Mouse (Mus musculus) cortical plate, adult 2 months (tissue): ENCODE results near the gene Asic2. TPM values are rescaled to one million over a fixed set of nuclear protein-coding genes. Genes with fewer than 3 reads are reported as not detected.
A peak's percentile ranks its signal among the peaks of the same experiment; 100 is the strongest.

Source experiments
- H3K27ac ChIP-seq: fragments of 200-500 bp; 2 replicates; pipeline ENCODE4 v1.5.1; 2012; ENCODE audit warnings: low read length, control low read depth, inconsistent platforms; ENCODE audit not compliant: insufficient read depth
- H3K4me1 ChIP-seq: fragments of 200-500 bp; 2 replicates; pipeline ENCODE4 v1.6.1; 2011; ENCODE audit warnings: low read length; ENCODE audit not compliant: control insufficient read depth, insufficient read depth
- H3K4me3 ChIP-seq: fragments of 200-500 bp; 2 replicates; pipeline ENCODE4 v1.5.1; 2011; ENCODE audit warnings: mild to moderate bottlenecking, low read length, control low read depth; ENCODE audit not compliant: insufficient read depth
- CTCF ChIP-seq: fragments of 200-500 bp; IDR thresholded peaks from 2 replicates; pipeline ENCODE4 v1.5.1; 2011; ENCODE audit warnings: mild to moderate bottlenecking, control low read depth, low read length; ENCODE audit not compliant: insufficient read depth; ENCODE audit errors: extremely low read depth
- POLR2A ChIP-seq: fragments of 200-500 bp; IDR thresholded peaks from 2 replicates; pipeline ENCODE4 v1.6.1; 2011; ENCODE audit warnings: mild to moderate bottlenecking, low read length, control low read depth; ENCODE audit not compliant: insufficient read depth; ENCODE audit errors: extremely low read depth
- polyA plus RNA-seq: library from polyadenylated mRNA; depleted of rRNA; stranded (reverse); fragments of >200 nt; gene quantifications from 2 replicates; pipeline ENCODE4 v1.2.3, GENCODE M21; 2012

Asic2 gene
- polyA plus RNA-seq, 1 experiment: 51.8 TPM

DNA sequence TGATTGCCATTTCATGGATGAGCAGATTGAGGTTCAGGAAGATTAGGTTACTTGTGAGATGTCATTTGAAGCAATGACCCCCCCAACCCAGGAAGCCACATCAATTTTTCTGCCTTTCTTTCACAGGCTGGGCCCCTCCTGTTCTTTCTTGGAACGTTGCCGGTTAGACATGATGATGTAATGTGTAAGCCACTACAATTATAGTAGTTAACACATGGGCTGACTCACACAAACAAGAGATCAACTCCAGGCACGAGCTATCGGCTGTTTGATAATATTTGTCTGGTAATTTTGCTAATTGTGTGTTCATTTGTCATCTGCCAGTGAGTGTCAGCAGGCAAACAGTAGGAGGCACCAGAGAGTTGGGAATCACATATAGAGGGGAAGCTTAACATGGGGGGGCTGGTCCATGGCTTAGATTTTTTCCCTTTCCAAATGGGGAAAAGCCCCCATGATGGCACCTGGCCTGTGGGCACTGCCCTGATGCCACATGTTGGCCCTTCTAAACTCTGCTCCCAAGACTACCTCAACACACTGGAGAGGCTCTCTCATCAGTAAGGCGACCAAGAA, 198.5 kb downstream of the Asic2 start:
- Histone ChIP-seq H3K4me1 (no peaks in the 10 kb centered on the region; the same call in 1 of the 2 replicates), H3K4me3 (no peak overlapping the region), H3K27ac (no peak overlapping the region)
- no peak for TF ChIP-seq POLR2A
- peak; percentile 45; the same call in 1 of the 2 replicates for TF ChIP-seq CTCF

- no peak overlapping the region for H3K4me3 ChIP-seq
- H3K27ac ChIP-seq: no peak overlapping the region
- H3K4me1 ChIP-seq: no peaks in the 10 kb centered on the region; the same call in 1 of the 2 replicates
- TF ChIP-seq POLR2A: no peak
- no peak for TF ChIP-seq CTCF
Measured at GRCm38 (mm10) chr11:81768305-81768704, 200.0 kb downstream of the Asic2 start.

GRCm38 (mm10) chr11:81767781-81768180, 200.5 kb downstream of the Asic2 start:
- no peaks in the 10 kb centered on the region; the same call in 1 of the 2 replicates for H3K4me1 ChIP-seq
- H3K27ac ChIP-seq: no peak overlapping the region
- no peak overlapping the region for H3K4me3 ChIP-seq
- no peak for TF ChIP-seq CTCF

DNA sequence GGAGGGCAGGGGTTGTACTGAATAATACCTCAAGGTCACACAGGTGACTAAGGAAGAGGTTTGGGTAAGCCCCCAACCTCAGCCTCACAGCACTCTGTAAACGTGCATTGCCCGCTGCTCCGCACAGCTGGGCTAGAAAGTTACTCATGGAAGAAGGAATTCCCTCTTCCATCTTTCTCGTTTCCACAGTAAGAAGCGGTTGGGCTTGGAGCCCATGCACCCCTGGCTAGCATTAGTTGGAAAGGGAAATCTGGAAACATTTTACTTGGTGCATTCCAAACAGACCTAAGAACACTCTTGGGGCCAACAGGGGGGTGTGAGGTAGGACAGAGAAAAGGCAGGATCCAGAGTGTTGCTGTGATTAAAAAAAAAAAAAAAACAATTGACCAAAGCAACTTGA, 203.0 kb downstream of the Asic2 start:
- Histone ChIP-seq H3K4me1 (no peaks in the 10 kb centered on the region; the same call in 1 of the 2 replicates), H3K27ac (no peak overlapping the region), H3K4me3 (no peak overlapping the region)
- TF ChIP-seq POLR2A: no peak
- no peak for TF ChIP-seq CTCF

DNA sequence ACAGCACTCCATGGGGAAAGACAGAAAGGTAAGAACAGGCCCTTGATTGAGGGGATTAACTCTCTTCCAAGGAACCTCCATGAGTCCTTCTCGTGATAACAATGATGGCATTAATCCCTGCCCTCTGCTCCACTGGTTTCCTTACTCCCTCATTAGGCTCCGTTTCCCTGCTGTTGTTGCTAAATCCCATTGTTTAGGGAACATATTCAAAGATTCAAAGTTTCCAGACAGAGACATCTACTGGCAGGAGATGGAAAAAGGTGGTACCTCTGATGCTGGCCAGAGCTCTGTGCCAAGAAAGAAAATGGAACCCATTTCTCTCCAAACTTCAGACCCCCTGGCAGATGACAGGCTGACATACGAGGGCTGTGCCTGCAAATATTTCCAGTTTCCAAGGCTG, 203.5 kb downstream of the Asic2 start:
- TF ChIP-seq CTCF: peak; percentile 35; the same call in 1 of the 2 replicates
- TF ChIP-seq POLR2A: no peak
- H3K4me3 ChIP-seq: no peak overlapping the region
- no peaks in the 10 kb centered on the region; the same call in 1 of the 2 replicates for H3K4me1 ChIP-seq
- no peak overlapping the region for H3K27ac ChIP-seq

DNA sequence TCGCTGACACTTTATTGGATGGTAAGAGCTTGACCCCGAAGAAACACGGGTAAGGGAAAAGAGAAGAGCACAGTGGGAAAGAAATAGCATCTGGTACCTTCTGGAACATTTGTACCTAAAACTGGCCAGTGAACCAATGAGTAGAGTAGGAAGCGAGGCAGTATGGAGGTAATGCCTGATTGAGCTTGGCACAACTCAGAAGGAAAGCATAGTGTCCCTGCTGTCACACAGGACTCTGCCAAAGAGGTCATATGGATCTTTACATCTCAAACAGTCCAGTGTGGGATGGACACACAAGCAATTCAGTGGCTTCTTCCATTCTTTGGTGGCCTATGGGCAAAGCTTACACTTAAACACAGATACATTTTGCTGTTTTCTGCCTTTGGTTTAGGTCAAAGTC, 211.0 kb downstream of the Asic2 start:
- Histone ChIP-seq H3K27ac (no peak overlapping the region), H3K4me1 (no peaks in the 10 kb centered on the region), H3K4me3 (no peak overlapping the region)
- TF ChIP-seq POLR2A (no peak), CTCF (no peak)

DNA sequence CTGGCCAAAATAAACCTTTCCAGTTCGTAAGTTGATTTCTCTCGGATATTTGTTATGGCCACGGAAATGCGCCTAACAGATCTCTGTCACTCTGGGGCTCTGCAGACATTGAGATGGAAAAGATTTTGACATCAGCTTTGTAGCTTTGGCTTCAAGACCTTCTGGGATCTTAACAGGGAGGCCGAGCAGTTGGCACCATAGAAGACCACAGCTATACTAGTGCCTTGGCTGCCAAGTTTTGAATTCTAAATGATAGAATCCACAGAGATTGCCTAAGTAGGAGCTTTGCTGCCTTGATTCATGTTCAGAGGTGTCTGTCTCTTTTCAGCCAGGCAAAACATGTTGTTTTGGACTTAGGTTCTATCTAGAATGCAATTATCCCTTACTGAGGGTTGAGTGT, 217.4 kb downstream of the Asic2 start:
- H3K4me1 ChIP-seq: no peaks in the 10 kb centered on the region
- H3K4me3 ChIP-seq: no peak overlapping the region
- H3K27ac ChIP-seq: no peak overlapping the region
- no peak for TF ChIP-seq POLR2A
- no peak for TF ChIP-seq CTCF

DNA sequence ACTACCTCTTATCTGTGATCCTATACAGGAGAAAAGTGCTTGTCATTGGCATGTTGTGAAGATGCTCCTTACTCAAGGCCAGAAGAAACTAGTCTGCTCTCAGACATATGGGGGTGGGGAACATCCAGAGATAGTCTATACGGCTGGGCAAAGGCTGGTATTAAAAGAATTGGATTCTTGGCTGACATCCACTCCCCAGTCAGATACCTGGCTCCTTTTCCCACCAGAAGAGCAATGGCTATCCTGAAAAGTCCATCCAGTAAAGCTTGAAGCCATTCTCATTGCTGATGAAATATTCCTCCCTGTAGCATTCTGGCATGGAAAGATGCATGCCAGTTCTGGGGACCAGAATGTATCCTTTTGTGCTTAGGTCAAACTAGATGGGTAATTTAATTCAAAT, 218.2 kb downstream of the Asic2 start:
- Histone ChIP-seq H3K4me3 (no peak overlapping the region), H3K27ac (no peak overlapping the region), H3K4me1 (no peaks in the 10 kb centered on the region)
- TF ChIP-seq POLR2A: no peak
- TF ChIP-seq CTCF: no peak

GRCm38 (mm10) chr11:81738995-81739394, 229.3 kb downstream of the Asic2 start:
- no peaks in the 10 kb centered on the region for H3K4me1 ChIP-seq
- no peak overlapping the region for H3K4me3 ChIP-seq
- H3K27ac ChIP-seq: no peak overlapping the region
- TF ChIP-seq CTCF (no peak), POLR2A (no peak)

- Histone ChIP-seq H3K27ac (no peak overlapping the region), H3K4me3 (no peak overlapping the region), H3K4me1 (no peaks in the 10 kb centered on the region)
- TF ChIP-seq CTCF (no peak), POLR2A (no peak)
Measured at GRCm38 (mm10) chr11:81737777-81738176, 230.5 kb downstream of the Asic2 start.
